Mouse (Mus musculus): ENCODE results near the gene Gm2016. TPM values are rescaled to one million over a fixed set of nuclear protein-coding genes. Genes with fewer than 3 reads are reported as not detected.

The Gm2016 gene
- polyA plus RNA-seq, 1 experiment from 2014 or later, result not detected

Other genes starting within 250 kb of the Gm2016 start
- gene Gm16381, start 229.5 kb upstream of the Gm2016 start, polyA plus RNA-seq (2014; fragmentation: Nextera tagmentation; extraction: Ambion mirVana), result not detected in 2 replicates
- not detected in 2 replicates for gene Gm21319, start 98.3 kb upstream of the Gm2016 start, polyA plus RNA-seq (2014; fragmentation: Nextera tagmentation; extraction: Ambion mirVana)
- gene Gm21936, start 78.6 kb upstream of the Gm2016 start, polyA plus RNA-seq (2014; fragmentation: Nextera tagmentation; extraction: Ambion mirVana), result not detected in 2 replicates
- gene BB287469, start 57.5 kb upstream of the Gm2016 start, polyA plus RNA-seq (2014; fragmentation: Nextera tagmentation; extraction: Ambion mirVana), result not detected in 2 replicates
- not detected in 2 replicates for gene Gm2001, start 31.7 kb upstream of the Gm2016 start, polyA plus RNA-seq (2014; fragmentation: Nextera tagmentation; extraction: Ambion mirVana)
- not detected in 2 replicates for gene Gm2022, start 21.3 kb downstream of the Gm2016 start, polyA plus RNA-seq (2014; fragmentation: Nextera tagmentation; extraction: Ambion mirVana)
- not detected in 2 replicates for gene Gm2035, start 45.8 kb downstream of the Gm2016 start, polyA plus RNA-seq (2014; fragmentation: Nextera tagmentation; extraction: Ambion mirVana)
- gene Gm2042, start 80.0 kb downstream of the Gm2016 start, polyA plus RNA-seq (2014; fragmentation: Nextera tagmentation; extraction: Ambion mirVana), result not detected in 2 replicates
- gene Gm2075, start 137.8 kb downstream of the Gm2016 start, polyA plus RNA-seq (2014; fragmentation: Nextera tagmentation; extraction: Ambion mirVana), result not detected in 2 replicates
- not detected in 2 replicates for gene Gm6803, start 144.7 kb downstream of the Gm2016 start, polyA plus RNA-seq (2014; fragmentation: Nextera tagmentation; extraction: Ambion mirVana)
- gene Gm2056, start 152.9 kb downstream of the Gm2016 start, polyA plus RNA-seq (2014; fragmentation: Nextera tagmentation; extraction: Ambion mirVana), result not detected in 2 replicates
- gene Gm16368, start 209.6 kb downstream of the Gm2016 start, polyA plus RNA-seq (2014; fragmentation: Nextera tagmentation; extraction: Ambion mirVana), result not detected in 2 replicates